Mouse (Mus musculus): Measurements from ENCODE around the gene 5730455P16Rik. TPM values are rescaled to one million over a fixed set of nuclear protein-coding genes. Genes with fewer than 3 reads are reported as not detected.
"Not testable (repeated sequence)": the region's sequence is repeated elsewhere in the genome, so short reads cannot be mapped to it uniquely, and the experiment has no call there.

The 5730455P16Rik gene
- polyA plus RNA-seq (2015; fragmentation: Nextera tagmentation; extraction: Ambion mirVana): 20.7 and 21.2 TPM in 2 replicates

DNA sequence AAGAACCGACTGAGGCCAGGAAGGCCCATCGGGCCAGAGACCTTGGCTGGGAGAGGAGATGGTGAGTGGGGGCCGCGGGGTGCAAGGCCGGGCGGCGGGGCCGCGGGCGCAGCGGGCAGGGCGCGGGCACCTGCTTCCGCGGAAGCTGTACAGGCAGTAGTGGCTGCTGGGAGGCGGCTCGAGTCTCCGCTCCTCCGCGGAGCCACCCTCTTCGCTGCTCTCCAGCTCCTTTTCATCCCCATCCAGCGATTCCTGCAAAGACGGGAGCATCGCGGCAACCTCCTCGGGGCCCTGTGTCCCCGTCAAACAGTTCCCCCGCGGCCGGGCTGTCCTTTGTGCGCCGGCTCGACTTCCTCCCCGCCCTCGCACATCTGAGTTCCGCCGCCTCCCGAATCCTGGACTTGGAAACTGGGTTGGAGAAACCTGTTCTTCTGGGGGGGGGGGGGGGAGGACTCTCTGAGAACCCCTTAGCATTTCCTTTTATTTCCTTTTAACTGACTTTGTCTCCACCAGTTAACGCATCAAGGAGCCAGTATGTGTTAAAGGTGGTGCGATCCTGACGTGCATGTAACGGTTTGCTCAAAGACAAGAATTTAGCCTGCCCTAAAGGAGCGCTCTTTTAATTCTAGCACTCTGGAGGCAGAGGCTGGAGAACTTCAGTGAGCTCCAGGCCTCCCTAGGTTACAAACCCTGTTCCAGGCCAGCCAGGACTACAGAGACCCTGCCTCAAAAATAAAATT lies at the start of gene 5730455P16Rik:
Gene 5730455P16Rik (minus strand): TSS at position 323 of the 740 bp plus-strand sequence.
- Histone ChIP-seq H3K9ac (peak within 1 kb of the TSS; percentile 96), H3K9me3 (replicated peaks) (no peaks in the 10 kb centered on the region), H3K4me1 (peaks cover 17% of the 10 kb centered on the region), H3K4me2 (peak within 1 kb of the TSS; percentile 82), H3K27ac (peak within 1 kb of the TSS; percentile 90), H3K27me3 (no peaks in the 10 kb centered on the region), H3K4me3 (replicated peaks) (peak within 1 kb of the TSS; percentile 87), H3K36me3 (peaks cover 26% of the 10 kb centered on the region)
- peak; percentile 82 for ATAC-seq (replicated peaks; ENCODE audit: low FRiP score)
- 2% methylated on average over 43 of the region's 43 CpGs for WGBS

DNA sequence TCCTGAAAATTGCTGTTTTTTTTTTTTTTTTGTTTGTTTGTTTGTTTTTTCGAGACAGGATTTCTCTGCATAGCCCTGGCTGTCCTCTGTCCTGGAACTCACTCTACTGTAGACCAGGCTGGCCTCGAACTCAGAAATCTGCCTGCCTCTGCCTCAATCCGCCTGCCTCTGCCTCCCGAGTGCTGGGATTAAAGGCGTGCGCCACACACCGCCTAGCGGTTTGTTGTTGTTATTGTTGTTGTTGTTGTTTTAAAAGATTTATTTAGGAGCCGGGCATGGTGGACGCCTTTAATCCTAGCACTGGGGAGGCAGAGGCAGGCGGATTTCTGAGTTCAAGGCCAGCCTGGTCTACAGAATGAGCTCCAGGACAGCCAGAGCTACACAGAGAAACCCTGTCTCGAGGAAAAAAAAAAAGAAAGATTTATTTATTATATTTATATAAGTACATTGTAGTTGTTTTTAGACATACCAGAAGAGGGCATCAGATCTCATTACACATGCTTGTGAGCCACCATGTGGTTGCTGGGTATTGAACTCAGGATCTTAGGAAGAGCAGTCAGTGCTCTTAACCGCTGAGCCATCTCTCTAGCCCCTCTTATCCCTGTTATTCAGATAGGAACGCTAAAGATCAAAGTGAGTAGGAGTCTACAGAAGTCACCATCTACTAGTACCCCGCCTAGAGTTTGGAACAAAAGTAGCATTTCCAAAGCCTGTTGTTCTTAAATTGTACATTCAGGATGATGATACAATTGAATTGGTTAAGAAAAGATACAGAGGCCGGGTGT lies 48.4 kb upstream of the 5730455P16Rik start:
- not testable (repeated sequence) for H3K27me3 ChIP-seq; ATAC-seq (replicated peaks; ENCODE audit: low FRiP score); H3K4me3 ChIP-seq (replicated peaks); H3K36me3 ChIP-seq; H3K4me1 ChIP-seq; H3K9me3 ChIP-seq (replicated peaks); H3K4me2 ChIP-seq; H3K27ac ChIP-seq; H3K9ac ChIP-seq
- WGBS: 84% methylated on average over 16 of the region's 16 CpGs

DNA sequence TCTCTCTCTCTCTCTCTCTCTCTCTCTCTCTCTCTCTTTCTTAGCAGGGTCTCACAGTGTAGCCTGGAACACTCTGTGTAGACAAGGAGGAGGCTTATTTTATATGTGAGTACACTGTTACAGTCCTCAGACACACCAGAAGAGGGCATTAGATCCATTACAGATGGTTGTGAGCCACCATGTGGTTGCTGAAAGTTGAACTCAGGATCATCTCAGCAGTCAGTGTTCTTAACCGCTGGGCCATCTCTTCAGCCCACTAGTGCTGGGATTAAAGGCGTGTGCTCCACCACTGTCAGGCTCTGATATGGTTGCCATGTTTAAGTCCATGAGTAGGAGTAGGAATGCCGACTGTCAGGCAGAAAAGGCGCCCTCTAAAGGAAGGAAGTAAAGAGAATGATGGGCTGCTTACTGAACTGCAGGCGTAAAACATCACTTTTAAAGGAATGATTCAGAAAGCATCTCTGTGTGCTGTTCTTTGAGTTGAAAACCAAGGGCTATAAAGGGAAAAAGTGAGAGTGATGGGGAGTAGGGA lies 47.5 kb upstream of the 5730455P16Rik start:
- Histone ChIP-seq H3K4me1 (peaks cover 8% of the 10 kb centered on the region), H3K4me2 (no peak overlapping the region), H3K9me3 (replicated peaks) (no peaks in the 10 kb centered on the region), H3K27me3 (no peaks in the 10 kb centered on the region), H3K36me3 (no peaks in the 10 kb centered on the region), H3K27ac (no peak overlapping the region), H3K4me3 (replicated peaks) (no peak overlapping the region), H3K9ac (no peak overlapping the region)
- ATAC-seq (replicated peaks; ENCODE audit: low FRiP score): no peak
- 57% methylated on average over 5 of the region's 5 CpGs for WGBS

DNA sequence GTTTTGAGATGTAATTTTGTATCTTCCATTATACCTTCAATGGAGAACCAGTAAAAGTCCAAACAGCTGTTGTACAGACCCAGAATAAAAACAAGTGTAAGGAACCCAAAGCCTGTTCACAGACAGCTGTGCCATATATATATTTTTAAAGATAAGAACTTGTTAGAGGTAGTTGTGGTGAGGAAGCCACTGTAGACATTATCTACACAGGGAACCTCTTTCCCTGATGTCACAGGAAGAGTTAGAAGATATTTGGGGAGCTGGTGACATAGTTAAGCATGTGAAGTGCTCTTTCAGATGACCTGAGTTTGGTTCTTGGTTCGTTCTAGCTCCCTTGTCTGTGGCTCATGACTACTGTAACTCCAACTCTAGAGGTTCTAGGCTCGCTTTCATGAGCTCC lies 46.9 kb upstream of the 5730455P16Rik start:
- Histone ChIP-seq H3K36me3 (no peaks in the 10 kb centered on the region), H3K9ac (no peak overlapping the region), H3K27me3 (no peaks in the 10 kb centered on the region), H3K4me3 (replicated peaks) (no peak overlapping the region), H3K27ac (no peak overlapping the region), H3K9me3 (replicated peaks) (no peaks in the 10 kb centered on the region), H3K4me1 (peaks cover 4% of the 10 kb centered on the region), H3K4me2 (no peak overlapping the region)
- WGBS: 89% methylated on average over 2 of the region's 2 CpGs
- ATAC-seq (replicated peaks; ENCODE audit: low FRiP score): no peak

DNA sequence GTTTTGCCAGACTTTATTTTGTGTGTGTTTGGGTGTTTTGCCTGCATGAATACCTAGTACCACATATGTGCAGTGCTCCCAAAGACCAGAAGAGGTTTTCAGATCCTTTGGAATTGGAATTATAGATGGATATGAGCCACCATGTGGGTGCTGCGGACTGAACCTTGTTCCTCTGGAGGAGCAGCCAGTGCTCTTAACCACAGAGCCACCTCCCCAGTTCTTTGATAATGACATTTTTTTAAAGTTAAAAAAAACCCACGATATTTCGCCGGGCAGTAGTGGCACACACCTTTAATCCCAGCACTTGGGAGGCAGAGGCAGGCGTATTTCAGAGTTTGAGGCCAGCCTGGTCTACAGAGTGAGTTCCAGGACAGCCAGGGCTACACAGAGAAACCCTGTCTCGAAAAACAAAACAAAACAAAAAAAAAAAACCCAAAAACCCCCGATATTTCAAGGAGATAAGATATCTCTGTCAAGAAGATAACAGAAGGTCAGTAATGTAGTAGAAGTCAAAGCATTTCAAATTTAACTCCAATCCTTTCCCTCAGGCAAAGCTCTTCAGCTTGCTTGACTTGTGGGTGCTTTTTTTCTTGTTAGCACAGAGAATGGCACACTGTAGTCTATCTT lies 43.7 kb upstream of the 5730455P16Rik start:
- Histone ChIP-seq H3K36me3 (peaks cover 9% of the 10 kb centered on the region), H3K9ac (no peak overlapping the region), H3K4me2 (no peak overlapping the region), H3K4me1 (no peaks in the 10 kb centered on the region), H3K27ac (no peak overlapping the region), H3K9me3 (replicated peaks) (no peaks in the 10 kb centered on the region), H3K4me3 (replicated peaks) (no peak overlapping the region), H3K27me3 (no peaks in the 10 kb centered on the region)
- ATAC-seq (replicated peaks; ENCODE audit: low FRiP score): no peak
- 81% methylated on average over 7 of the region's 7 CpGs for WGBS

DNA sequence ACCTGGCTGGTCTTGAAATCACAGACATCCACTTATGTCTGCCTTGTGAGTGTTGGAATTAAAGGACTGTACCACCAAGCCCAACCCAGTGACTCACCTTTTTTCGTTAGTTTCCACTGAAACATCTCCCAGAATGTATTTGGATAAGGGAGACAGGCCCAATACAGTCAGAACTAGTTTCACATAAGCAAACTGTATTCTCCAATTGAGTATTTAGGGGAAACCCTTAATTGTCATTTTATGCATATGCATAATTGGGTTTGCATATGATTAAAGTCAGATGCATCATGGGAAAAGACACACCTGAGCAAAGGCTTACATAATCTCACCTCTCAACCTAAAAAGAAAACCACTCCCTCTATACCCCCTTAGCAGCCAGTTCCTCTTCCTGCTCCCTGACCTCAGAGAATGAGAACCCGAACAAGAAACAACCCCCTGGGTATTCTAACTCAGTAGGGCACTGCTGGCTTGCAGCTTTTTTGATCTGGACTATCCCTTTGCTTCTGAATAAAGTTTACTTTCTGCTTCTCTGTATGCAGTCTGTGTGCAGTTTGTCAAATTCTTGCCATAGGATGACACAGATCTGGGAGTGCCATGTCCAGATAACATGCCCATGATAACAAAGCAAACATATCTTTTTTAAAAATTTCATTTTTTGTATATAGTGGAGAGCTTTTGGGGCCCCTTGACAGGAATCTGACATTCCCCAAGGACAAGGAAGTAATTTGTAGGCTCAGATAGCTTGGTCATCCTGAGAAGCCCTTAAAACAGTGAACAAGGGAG lies 42.6 kb upstream of the 5730455P16Rik start:
- Histone ChIP-seq H3K36me3 (peaks cover 16% of the 10 kb centered on the region), H3K4me3 (replicated peaks) (no peak overlapping the region), H3K9me3 (replicated peaks) (0 out of 2 replicates have a peak, but pooled peaks cover 4% of the 10 kb centered on the region), H3K27ac (no peak overlapping the region), H3K4me2 (no peak overlapping the region), H3K27me3 (no peaks in the 10 kb centered on the region), H3K4me1 (no peaks in the 10 kb centered on the region), H3K9ac (no peak overlapping the region)
- 51% methylated on average over 2 of the region's 2 CpGs for WGBS
- ATAC-seq (replicated peaks; ENCODE audit: low FRiP score): no peak

DNA sequence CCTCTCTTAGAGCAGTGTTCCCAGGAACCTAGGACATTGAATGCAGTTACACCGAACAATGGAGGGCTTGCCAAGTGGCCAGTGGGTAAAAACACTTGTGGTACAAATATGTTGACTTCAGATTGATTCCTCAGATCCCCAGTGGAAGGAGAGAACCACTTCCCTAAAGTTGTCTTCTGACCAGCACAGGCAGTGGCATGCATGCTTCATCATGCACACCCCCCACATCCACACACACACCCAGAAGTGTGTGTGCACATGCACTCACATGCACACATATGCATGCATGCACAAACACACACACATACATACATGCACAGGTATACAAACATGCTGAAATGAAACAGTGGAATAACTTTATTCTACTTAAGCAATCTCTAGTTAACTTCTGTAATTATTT lies 41.9 kb upstream of the 5730455P16Rik start:
- Histone ChIP-seq H3K9me3 (replicated peaks) (0 out of 2 replicates have a peak, but pooled peaks cover 4% of the 10 kb centered on the region), H3K4me3 (replicated peaks) (no peak overlapping the region), H3K27ac (no peak overlapping the region), H3K36me3 (peaks cover 22% of the 10 kb centered on the region), H3K9ac (no peak overlapping the region), H3K27me3 (no peaks in the 10 kb centered on the region), H3K4me2 (no peak overlapping the region), H3K4me1 (no peaks in the 10 kb centered on the region)
- 89% methylated on average over 1 of the region's 1 CpGs for WGBS
- ATAC-seq (replicated peaks; ENCODE audit: low FRiP score): no peak

DNA sequence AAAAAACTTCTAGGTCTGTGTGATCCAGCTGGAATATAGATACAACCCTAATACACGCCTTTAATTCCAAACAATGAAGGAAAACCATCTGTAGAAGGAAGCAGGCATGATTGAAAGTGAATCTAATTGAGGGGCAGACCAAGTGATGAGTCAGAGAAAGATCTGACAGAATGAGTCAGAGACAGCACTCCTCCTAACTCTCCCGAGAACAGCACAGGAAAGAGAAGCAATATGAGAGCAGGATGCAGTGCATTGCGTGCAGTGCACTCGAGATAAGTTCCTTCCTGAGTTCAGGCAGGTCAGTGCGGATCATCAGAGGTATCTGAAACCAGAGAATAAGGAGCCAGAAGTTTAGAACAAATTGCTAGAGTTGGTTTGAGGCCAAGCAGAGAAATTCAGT lies 39.3 kb upstream of the 5730455P16Rik start:
- WGBS: 88% methylated on average over 5 of the region's 5 CpGs
- Histone ChIP-seq H3K36me3 (peaks cover 41% of the 10 kb centered on the region), H3K27me3 (no peaks in the 10 kb centered on the region), H3K9ac (no peak overlapping the region), H3K9me3 (replicated peaks) (0 out of 2 replicates have a peak, but pooled peaks cover 4% of the 10 kb centered on the region), H3K4me3 (replicated peaks) (no peak overlapping the region), H3K27ac (no peak overlapping the region), H3K4me2 (no peak overlapping the region), H3K4me1 (no peaks in the 10 kb centered on the region)
- ATAC-seq (replicated peaks; ENCODE audit: low FRiP score): no peak

DNA sequence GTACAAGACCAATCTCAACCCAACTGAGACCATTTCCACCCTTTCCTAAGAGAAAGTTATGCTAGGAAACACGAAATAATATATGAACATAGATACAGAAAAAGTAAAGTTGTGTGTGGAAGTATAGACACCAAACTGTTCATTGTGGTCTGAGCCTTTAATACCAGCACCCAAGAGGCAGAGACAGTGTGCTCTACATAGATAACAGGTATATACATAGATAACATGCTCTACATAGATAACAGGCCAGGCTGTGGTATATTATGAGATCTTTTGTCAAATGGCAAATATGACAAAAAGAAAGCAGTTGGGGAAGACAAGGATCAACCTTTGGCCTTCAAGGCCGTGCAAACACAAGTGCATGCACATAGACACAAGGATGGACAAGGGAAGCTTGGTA lies 32.5 kb upstream of the 5730455P16Rik start:
- WGBS: 93% methylated on average over 2 of the region's 2 CpGs
- Histone ChIP-seq H3K27ac (no peak overlapping the region), H3K4me1 (no peaks in the 10 kb centered on the region), H3K4me3 (replicated peaks) (no peak overlapping the region), H3K9me3 (replicated peaks) (no peaks in the 10 kb centered on the region), H3K36me3 (peaks cover 82% of the 10 kb centered on the region), H3K4me2 (no peak overlapping the region), H3K9ac (no peak overlapping the region), H3K27me3 (no peaks in the 10 kb centered on the region)
- ATAC-seq (replicated peaks; ENCODE audit: low FRiP score): no peak

DNA sequence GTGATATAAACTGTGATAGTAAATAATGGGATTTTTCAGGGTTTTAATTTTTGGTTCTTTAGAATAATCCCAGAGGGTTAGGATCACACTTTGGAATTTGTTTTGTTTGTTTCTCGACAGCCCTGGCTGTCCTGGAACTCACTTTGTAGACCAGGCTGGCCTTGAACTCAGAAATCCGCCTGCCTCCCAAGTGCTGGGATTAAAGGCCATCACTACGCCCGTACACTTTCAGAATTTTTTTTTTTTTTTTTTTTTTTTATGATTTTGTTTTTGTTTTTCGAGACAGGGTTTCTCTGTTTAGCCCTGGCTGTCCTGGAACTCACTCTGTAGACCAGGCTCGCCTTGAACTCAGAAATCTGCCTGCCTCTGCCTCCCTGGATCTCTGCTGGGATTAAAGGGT lies 30.0 kb upstream of the 5730455P16Rik start:
- not testable (repeated sequence) for H3K4me1 ChIP-seq; H3K4me2 ChIP-seq; H3K9me3 ChIP-seq (replicated peaks); H3K27ac ChIP-seq; H3K4me3 ChIP-seq (replicated peaks); ATAC-seq (replicated peaks; ENCODE audit: low FRiP score); H3K27me3 ChIP-seq; H3K9ac ChIP-seq
- H3K36me3 ChIP-seq: peaks cover 78% of the 10 kb centered on the region
- WGBS: 96% methylated on average over 6 of the region's 6 CpGs

DNA sequence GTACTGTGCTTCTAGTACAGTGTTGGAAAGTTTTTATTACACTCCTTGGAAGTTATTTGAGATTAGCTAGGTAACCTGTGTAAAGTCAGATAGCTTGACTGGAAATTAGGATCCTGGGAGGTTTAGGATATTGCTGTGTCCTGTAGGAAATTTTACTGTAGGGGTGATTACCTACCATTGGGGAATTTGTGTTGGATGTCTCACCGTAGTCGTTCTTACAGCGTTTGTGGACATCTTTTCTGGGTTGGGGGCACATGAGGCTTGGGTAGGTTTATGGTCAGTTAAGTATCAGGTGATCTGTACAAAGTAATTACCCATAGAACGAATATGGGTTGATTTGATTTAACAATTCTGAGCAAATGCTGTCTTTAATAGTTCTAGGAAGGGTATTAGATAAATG lies 18.8 kb upstream of the 5730455P16Rik start:
- no peak for ATAC-seq (replicated peaks; ENCODE audit: low FRiP score)
- Histone ChIP-seq H3K9me3 (replicated peaks) (no peaks in the 10 kb centered on the region), H3K27me3 (no peaks in the 10 kb centered on the region), H3K9ac (no peak overlapping the region), H3K4me3 (replicated peaks) (no peak overlapping the region), H3K4me1 (no peaks in the 10 kb centered on the region), H3K4me2 (no peak overlapping the region), H3K27ac (no peak overlapping the region), H3K36me3 (peaks cover 78% of the 10 kb centered on the region)
- 86% methylated on average over 4 of the region's 4 CpGs for WGBS

Measured in kidney, embryonic 15.5 days (tissue).